Mouse (Mus musculus) frontal cortex, postnatal 36 days (tissue): ENCODE results near the gene Pdgfb.
A peak's percentile ranks its signal among the peaks of the same experiment; 100 is the strongest.

Experiments used
- DNase-seq, 2 experiments: peaks; one replicate each; pipeline ENCODE4 v3.0.0; 2022; ENCODE audit warnings: low spot score in 2 of 2

The Pdgfb gene

GRCm38 (mm10) chr15:80034913-80035312 is 20.1 kb upstream of the Pdgfb start:
- DNase-seq, result no peak

- DNase-seq, result no peak
These were observed 19.6 kb upstream of the Pdgfb start for GRCm38 (mm10) chr15:80034366-80034765.

GRCm38 (mm10) chr15:80031133-80031532 is 16.4 kb upstream of the Pdgfb start:
- DNase-seq, result no peak

- DNase-seq, result no peak
These were observed 15.6 kb upstream of the Pdgfb start for GRCm38 (mm10) chr15:80030399-80030798.

- DNase-seq, result no peak
These were observed 14.1 kb upstream of the Pdgfb start for GRCm38 (mm10) chr15:80028862-80029261.

GRCm38 (mm10) chr15:80026689-80027353 is 12.0 kb upstream of the Pdgfb start:
- no peak for DNase-seq

GRCm38 (mm10) chr15:80026061-80026460 is 11.3 kb upstream of the Pdgfb start:
- DNase-seq, result no peak

GRCm38 (mm10) chr15:80025615-80026014 is 10.8 kb upstream of the Pdgfb start:
- DNase-seq, result no peak

- peak; percentile 49 to 51 for DNase-seq
These were observed 9.8 kb upstream of the Pdgfb start for GRCm38 (mm10) chr15:80024331-80025313.

- no peak for DNase-seq
These were observed 5.7 kb upstream of the Pdgfb start for GRCm38 (mm10) chr15:80020516-80020915.

- no peak for DNase-seq
These were observed 4.8 kb upstream of the Pdgfb start for GRCm38 (mm10) chr15:80019625-80020024.

GRCm38 (mm10) chr15:80019220-80019619 is 4.4 kb upstream of the Pdgfb start:
- DNase-seq, result peak; percentile 48 to 58

- no peak for DNase-seq
These were observed 2.0 kb upstream of the Pdgfb start for GRCm38 (mm10) chr15:80016563-80017301.

- peak; percentile 73 to 78 for DNase-seq
These were observed 605 bp upstream of the Pdgfb start for GRCm38 (mm10) chr15:80015211-80015952.

- DNase-seq, result no peak
These were observed 801 bp downstream of the Pdgfb start for GRCm38 (mm10) chr15:80014031-80014320.

- peak in 1 of 2 experiments; percentile 24 for DNase-seq
These were observed 1.3 kb downstream of the Pdgfb start for GRCm38 (mm10) chr15:80013256-80014030.

- DNase-seq, result peak; percentile 68 to 72
These were observed 2.1 kb downstream of the Pdgfb start for GRCm38 (mm10) chr15:80012527-80013201.

- peak; percentile 84 to 91 for DNase-seq
These were observed 2.8 kb downstream of the Pdgfb start for GRCm38 (mm10) chr15:80011778-80012526.

GRCm38 (mm10) chr15:80011194-80011593 is 3.6 kb downstream of the Pdgfb start:
- peak in 1 of 2 experiments; percentile 47 for DNase-seq
